Mouse (Mus musculus) midbrain, embryonic 10.5 days (tissue): ENCODE results near the gene Anapc15. TPM values are rescaled to one million over a fixed set of nuclear protein-coding genes. Genes with fewer than 3 reads are reported as not detected.
A peak's percentile ranks its signal among the peaks of the same experiment; 100 is the strongest.
"Not testable (repeated sequence)": the region's sequence is repeated elsewhere in the genome, so short reads cannot be mapped to it uniquely, and the experiment has no call there.

ENCODE experiments used
- DNase-seq: peaks from one replicate; pipeline ENCODE4 v3.0.0-alpha.2; 2017; ENCODE audit warnings: low spot score
- H3K27ac ChIP-seq: fragments of 300-500 bp; sonication (generic); replicated peaks from 2 replicates; pipeline ENCODE4 v1.5.1; 2016; ENCODE audit warnings: mild to moderate bottlenecking
- H3K27me3 ChIP-seq: fragments of 300-500 bp; sonication (generic); 2 replicates; pipeline ENCODE4 v1.6.1; 2016; ENCODE audit warnings: low read depth, mild to moderate bottlenecking; ENCODE audit not compliant: poor library complexity, severe bottlenecking
- H3K36me3 ChIP-seq: fragments of 300-500 bp; sonication (generic); 2 replicates; pipeline ENCODE4 v1.6.1; 2016; ENCODE audit warnings: mild to moderate bottlenecking, moderate library complexity
- H3K4me1 ChIP-seq: fragments of 300-500 bp; sonication (generic); 2 replicates; pipeline ENCODE4 v1.6.1; 2016
- H3K4me3 ChIP-seq: fragments of 300-500 bp; sonication (generic); 2 replicates; pipeline ENCODE4 v1.5.1; 2016; ENCODE audit warnings: mild to moderate bottlenecking, moderate library complexity
- H3K9me3 ChIP-seq: fragments of 300-500 bp; sonication (generic); replicated peaks from 2 replicates; pipeline ENCODE4 v1.6.1; 2016; ENCODE audit warnings: mild to moderate bottlenecking
- WGBS: fragments of 180-500 bp; shearing (Covaris S2); methylation state at CpG from one replicate; pipeline ENCODE4 v1.1.7; 2016; 5-methylcytosine and 5-hydroxymethylcytosine counted together
- polyA plus RNA-seq: library from polyadenylated mRNA; unstranded; fragments of >200 nt; fragmentation: Nextera tagmentation; extraction: Ambion mirVana; gene quantifications from 2 replicates; pipeline ENCODE4 v1.2.1, GENCODE M21; 2016

Gene Anapc15
- polyA plus RNA-seq, 1 experiment from 2014 or later = 123 TPM

DNA sequence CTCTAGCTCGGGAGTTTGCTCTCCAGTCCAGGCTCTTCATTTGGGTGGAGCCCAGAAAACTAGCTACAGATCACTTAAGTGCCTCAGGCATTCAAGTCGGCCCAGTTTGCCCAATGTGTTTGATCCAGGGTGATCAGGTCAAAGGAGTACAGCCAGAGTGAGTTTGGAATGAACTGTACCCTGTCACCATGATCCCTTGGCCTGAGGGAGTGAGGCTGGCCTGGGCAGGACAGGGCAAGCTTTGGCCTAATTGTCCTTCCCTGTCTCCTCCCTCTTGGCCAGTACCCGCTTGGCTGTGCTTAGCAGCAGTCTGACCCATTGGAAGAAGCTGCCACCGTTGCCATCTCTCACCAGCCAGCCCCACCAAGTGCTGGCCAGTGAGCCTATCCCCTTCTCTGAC is 46.6 kb downstream of the Anapc15 start:
- H3K27me3 ChIP-seq = no peaks in the 10 kb centered on the region
- 79% methylated on average over 4 of the region's 4 CpGs for WGBS
- peaks cover 63% of the 10 kb centered on the region for H3K36me3 ChIP-seq

DNA sequence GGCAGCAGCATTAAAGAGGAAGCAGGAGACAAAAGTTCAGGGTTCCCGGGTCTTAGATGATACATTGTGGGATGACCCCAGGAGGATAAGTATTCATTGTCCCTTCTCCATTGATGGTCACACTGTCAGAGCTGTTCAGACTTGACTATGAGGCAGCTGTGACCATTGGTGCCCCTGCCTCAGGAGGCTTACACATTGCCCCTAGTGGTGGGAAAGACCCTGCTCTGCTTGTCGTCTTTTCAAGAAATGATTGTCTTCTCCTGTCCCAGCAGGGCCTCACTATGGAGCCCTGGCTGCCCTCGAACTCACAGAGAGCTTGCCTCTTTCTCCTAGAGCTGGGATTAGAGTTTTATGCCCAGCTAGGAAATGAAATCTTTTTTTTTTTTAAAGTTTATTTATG is 48.5 kb downstream of the Anapc15 start:
- H3K27ac ChIP-seq = no peak overlapping the region
- peaks cover 9% of the 10 kb centered on the region for H3K4me1 ChIP-seq
- 65% methylated on average over 3 of the region's 3 CpGs for WGBS
- no peak overlapping the region for H3K4me3 ChIP-seq
- H3K36me3 ChIP-seq = peaks cover 65% of the 10 kb centered on the region
- H3K9me3 ChIP-seq = no peaks in the 10 kb centered on the region
- no peaks in the 10 kb centered on the region for H3K27me3 ChIP-seq
- no peak for DNase-seq

More for the DNA sequence above, 46.6 kb downstream of the Anapc15 start:
- H3K4me3 ChIP-seq = no peak overlapping the region
- H3K4me1 ChIP-seq = peaks cover 21% of the 10 kb centered on the region
- no peak for DNase-seq
- no peaks in the 10 kb centered on the region for H3K9me3 ChIP-seq
- H3K27ac ChIP-seq = no peak overlapping the region

GRCm38 (mm10) chr7:101918071-101918470 is 54.6 kb downstream of the Anapc15 start:
- peaks cover 23% of the 10 kb centered on the region for H3K36me3 ChIP-seq
- DNase-seq = peak; percentile 65
- 6% methylated on average over 1 of the region's 1 CpGs for WGBS
- H3K27me3 ChIP-seq = no peaks in the 10 kb centered on the region
- H3K27ac ChIP-seq = no peak overlapping the region
- no peaks in the 10 kb centered on the region for H3K9me3 ChIP-seq
- no peaks in the 10 kb centered on the region for H3K4me1 ChIP-seq
- no peak overlapping the region for H3K4me3 ChIP-seq

GRCm38 (mm10) chr7:101925892-101926291 is 62.4 kb downstream of the Anapc15 start:
- not testable (repeated sequence) for DNase-seq, H3K36me3 ChIP-seq, H3K4me1 ChIP-seq, H3K27me3 ChIP-seq, H3K27ac ChIP-seq, H3K9me3 ChIP-seq, H3K4me3 ChIP-seq

- whole genome bisulfite sequencing = 89% methylated on average over 3 of the region's 3 CpGs
- no peak for DNase-seq
- no peaks in the 10 kb centered on the region for H3K27me3 ChIP-seq
- H3K4me1 ChIP-seq = peaks cover 7% of the 10 kb centered on the region
- no peak overlapping the region for H3K4me3 ChIP-seq
- H3K9me3 ChIP-seq = peaks cover 4% of the 10 kb centered on the region; the same call in 1 of the 2 replicates
- no peaks in the 10 kb centered on the region for H3K36me3 ChIP-seq
- no peak overlapping the region for H3K27ac ChIP-seq
These were observed 64.6 kb downstream of the Anapc15 start for GRCm38 (mm10) chr7:101928093-101928492.

DNA sequence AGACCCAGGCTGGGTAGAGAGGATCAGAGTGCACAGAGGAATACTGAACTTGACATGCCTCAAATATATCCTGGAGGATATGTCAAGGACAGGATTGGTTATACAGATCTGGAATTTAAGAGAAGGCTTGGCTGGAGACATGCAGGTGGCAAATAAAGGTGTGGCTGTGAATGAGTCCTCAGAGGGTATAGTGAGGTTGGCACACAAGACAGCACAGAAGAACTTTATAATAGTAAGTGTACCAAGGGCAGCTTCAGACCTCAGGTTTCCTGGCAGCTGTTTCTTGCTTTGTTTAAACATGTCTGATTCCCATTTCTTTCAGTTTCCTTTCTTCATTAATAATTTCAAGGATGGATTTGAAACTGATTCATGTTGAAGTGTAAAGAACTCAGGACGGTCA is 69.0 kb downstream of the Anapc15 start:
- no peaks in the 10 kb centered on the region for H3K9me3 ChIP-seq
- peak overlapping the region; percentile 92 for H3K4me3 ChIP-seq
- 93% methylated on average over 1 of the region's 1 CpGs for WGBS
- H3K4me1 ChIP-seq = peaks cover 31% of the 10 kb centered on the region
- H3K27me3 ChIP-seq = no peaks in the 10 kb centered on the region
- no peak overlapping the region for H3K27ac ChIP-seq
- no peak for DNase-seq
- peaks cover 9% of the 10 kb centered on the region; the same call in 1 of the 2 replicates for H3K36me3 ChIP-seq

DNA sequence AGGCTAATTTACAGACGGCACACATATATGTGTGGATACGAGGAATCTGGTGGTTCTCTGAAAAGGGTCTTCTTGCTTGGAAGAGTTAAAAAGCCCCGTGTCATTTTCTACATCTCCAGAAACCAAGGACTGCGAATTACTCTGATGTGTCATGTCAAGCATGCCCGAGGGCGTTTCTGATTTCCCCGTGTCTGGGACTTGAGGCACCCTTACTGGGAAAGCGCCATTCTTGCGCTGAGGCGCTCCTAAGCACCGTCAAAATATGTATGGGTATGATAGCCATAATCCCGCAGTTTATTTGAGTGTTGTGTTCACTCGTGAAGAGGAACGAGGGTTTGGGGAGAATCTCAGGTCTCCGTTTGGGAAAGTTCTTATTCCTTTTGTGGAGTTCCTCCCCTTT is 69.8 kb downstream of the Anapc15 start:
- WGBS = 11% methylated on average over 15 of the region's 15 CpGs
- Histone ChIP-seq H3K27ac (peak overlapping the region; percentile 94), H3K9me3 (no peaks in the 10 kb centered on the region), H3K4me3 (peak overlapping the region; percentile 92), H3K36me3 (peaks cover 10% of the 10 kb centered on the region), H3K27me3 (no peaks in the 10 kb centered on the region), H3K4me1 (peaks cover 31% of the 10 kb centered on the region)
- DNase-seq = no peak

DNA sequence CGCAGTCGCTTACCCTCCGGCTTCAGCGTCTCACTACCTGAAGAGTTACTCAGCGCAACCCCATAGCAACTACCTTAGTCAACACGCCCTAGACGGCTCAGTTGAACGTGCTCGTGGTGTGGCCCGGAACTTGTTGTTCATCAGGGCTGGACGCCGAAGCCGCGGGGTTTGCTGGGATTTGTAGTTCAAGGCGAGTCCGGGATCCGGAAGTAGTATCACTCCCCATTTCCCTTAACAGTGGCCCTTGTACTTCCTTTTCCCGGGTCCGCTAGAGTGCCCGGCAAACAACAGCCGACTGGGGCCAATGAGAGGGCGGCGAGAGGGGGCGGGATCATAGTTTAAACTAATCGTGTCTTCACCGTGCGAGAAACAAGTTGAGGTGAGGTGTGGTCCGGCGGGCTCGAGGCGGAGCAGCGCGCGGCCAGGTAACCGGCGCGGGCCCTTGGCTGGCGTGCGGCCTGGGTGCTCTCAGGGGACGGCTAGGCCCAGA is 70.3 kb downstream of the Anapc15 start, which contains the start of the genes Lrrc51 and Numa1:
Lrrc51 (minus strand) TSS at position 145 of the 490 bp plus-strand sequence.
Numa1 (plus strand) TSS at position 361 of the 490 bp plus-strand sequence.
- Histone ChIP-seq H3K4me1 (peaks cover 31% of the 10 kb centered on the region), H3K4me3 (peak within 1 kb of the TSS; percentile 92), H3K9me3 (no peaks in the 10 kb centered on the region), H3K36me3 (peaks cover 15% of the 10 kb centered on the region), H3K27ac (peak within 1 kb of the TSS; percentile 94), H3K27me3 (no peaks in the 10 kb centered on the region)
- WGBS = under 1% methylated on average over 40 of the region's 40 CpGs
- DNase-seq = peak; percentile 96

DNA sequence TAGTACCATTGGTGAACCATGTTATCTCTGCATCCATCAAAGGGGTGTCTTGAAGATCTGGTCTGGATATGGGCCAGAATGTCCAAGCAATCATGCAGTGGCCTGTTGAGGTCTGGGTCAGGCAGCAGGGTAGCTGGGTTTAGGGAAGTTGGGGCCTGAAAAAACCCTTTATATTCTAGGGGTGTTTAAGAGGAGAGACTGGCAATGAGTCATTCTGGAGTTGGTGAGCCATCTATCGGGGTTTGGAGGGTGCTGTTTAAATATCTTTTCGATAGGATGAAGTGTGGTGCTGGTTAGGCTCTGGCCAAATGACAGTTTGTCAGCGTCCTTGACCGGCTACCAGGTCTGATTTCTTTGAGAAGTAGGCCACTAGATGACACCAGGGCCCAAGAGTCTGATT is 72.4 kb downstream of the Anapc15 start:
- Histone ChIP-seq H3K36me3 (peaks cover 24% of the 10 kb centered on the region), H3K27ac (no peak overlapping the region), H3K27me3 (no peaks in the 10 kb centered on the region), H3K9me3 (no peaks in the 10 kb centered on the region), H3K4me3 (no peak overlapping the region), H3K4me1 (peaks cover 31% of the 10 kb centered on the region)
- no peak for DNase-seq
- 93% methylated on average over 4 of the region's 4 CpGs for WGBS

GRCm38 (mm10) chr7:101936996-101937395 is 73.5 kb downstream of the Anapc15 start:
- Histone ChIP-seq H3K4me3 (no peak overlapping the region), H3K9me3 (no peaks in the 10 kb centered on the region), H3K27me3 (no peaks in the 10 kb centered on the region), H3K27ac (no peak overlapping the region), H3K4me1 (peaks cover 31% of the 10 kb centered on the region), H3K36me3 (peaks cover 24% of the 10 kb centered on the region)
- DNase-seq = no peak
- 93% methylated on average over 4 of the region's 4 CpGs for WGBS

- H3K27ac ChIP-seq = no peak overlapping the region
- H3K27me3 ChIP-seq = no peaks in the 10 kb centered on the region
- DNase-seq = no peak
- peaks cover 24% of the 10 kb centered on the region for H3K36me3 ChIP-seq
- 96% methylated on average over 4 of the region's 4 CpGs for WGBS
- no peak overlapping the region for H3K4me3 ChIP-seq
- no peaks in the 10 kb centered on the region for H3K9me3 ChIP-seq
- peaks cover 29% of the 10 kb centered on the region for H3K4me1 ChIP-seq
These were observed 74.1 kb downstream of the Anapc15 start for GRCm38 (mm10) chr7:101937569-101937968.

- 91% methylated on average over 2 of the region's 2 CpGs for WGBS
These were observed 74.8 kb downstream of the Anapc15 start for GRCm38 (mm10) chr7:101938348-101938747.

DNA sequence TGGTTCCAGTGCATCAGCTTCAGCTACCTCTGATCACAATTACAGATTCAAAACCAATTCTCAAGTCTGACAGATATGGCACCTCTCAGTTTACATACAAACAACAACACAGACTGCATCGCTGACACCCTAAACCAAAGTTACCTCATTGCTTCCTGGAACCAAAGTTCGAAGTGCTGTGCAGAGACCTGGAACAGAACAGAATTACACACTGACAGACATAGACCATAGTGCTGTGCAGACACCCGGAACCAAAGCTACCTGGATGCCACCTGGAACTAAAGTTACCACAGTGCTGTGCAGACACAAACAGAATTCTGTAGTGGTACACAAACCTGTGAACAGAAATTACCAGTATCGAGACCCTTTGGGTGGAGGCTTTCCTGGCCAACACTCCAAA is 76.2 kb downstream of the Anapc15 start:
- peaks cover 15% of the 10 kb centered on the region for H3K4me1 ChIP-seq
- H3K27me3 ChIP-seq = no peaks in the 10 kb centered on the region
- H3K36me3 ChIP-seq = peaks cover 24% of the 10 kb centered on the region
- H3K4me3 ChIP-seq = no peak overlapping the region
- 96% methylated on average over 4 of the region's 4 CpGs for WGBS
- no peak for DNase-seq
- no peak overlapping the region for H3K27ac ChIP-seq
- no peaks in the 10 kb centered on the region for H3K9me3 ChIP-seq

More at GRCm38 (mm10) chr7:101938348-101938747, 74.8 kb downstream of the Anapc15 start:
- no peak for DNase-seq
- Histone ChIP-seq H3K27ac (no peak overlapping the region), H3K9me3 (no peaks in the 10 kb centered on the region), H3K4me3 (no peak overlapping the region), H3K27me3 (no peaks in the 10 kb centered on the region), H3K4me1 (peaks cover 22% of the 10 kb centered on the region), H3K36me3 (peaks cover 24% of the 10 kb centered on the region)

DNA sequence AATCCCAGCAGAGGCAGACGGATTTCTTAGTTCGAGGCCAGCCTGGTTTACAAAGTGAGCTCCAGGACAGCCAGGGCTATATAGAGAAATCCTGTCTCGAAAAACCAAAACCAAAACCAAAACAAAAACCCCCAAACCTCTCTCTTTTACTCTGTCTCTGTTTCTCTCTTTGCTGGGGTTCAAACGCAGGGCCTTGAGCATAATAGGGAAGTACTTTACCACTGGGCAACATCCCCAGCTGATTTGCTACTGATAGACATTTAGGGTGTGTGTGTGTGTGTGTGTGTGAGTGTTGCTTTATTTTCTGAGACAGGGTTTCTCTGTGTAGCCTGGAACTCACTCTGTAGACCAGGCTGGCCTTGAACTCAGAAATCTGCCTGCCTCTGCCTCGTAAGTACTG is 85.5 kb downstream of the Anapc15 start:
- not testable (repeated sequence) for H3K4me1 ChIP-seq, H3K27ac ChIP-seq, H3K4me3 ChIP-seq, H3K9me3 ChIP-seq, DNase-seq, H3K27me3 ChIP-seq
- 90% methylated on average over 5 of the region's 5 CpGs for WGBS
- H3K36me3 ChIP-seq = peaks cover 15% of the 10 kb centered on the region
